In genomic region chr13:63558297-63558890, GRCm38 (mm10) we compare ENCODE assay signal across 9 mouse cellular contexts. TPM values are rescaled to one million over a fixed set of nuclear protein-coding genes. Genes with fewer than 3 reads are reported as not detected.
DNase-seq lines count a peak whose midpoint lies in the region; ATAC-seq lines count a peak whose summit lies in the region.
"Had no signal": no experiment of that assay in that cellular context is flagged by ENCODE, and none has a peak within 500 bp of the region (broad histone marks: within the 10 kb centered on the region; RNA-seq: fewer than 3 reads in every experiment).

No protein-coding gene starts in this region.

- 0 out of 2 replicates have a peak overlapping the region, but pooled peaks have one; percentile 20 for H3K4me2 ChIP-seq in heart, embryonic 11.5 days
- peak overlapping the region; percentile 36 for H3K4me2 ChIP-seq in neural tube, embryonic 11.5 days (ENCODE audit: low read depth)
- H3K4me2 ChIP-seq in liver, embryonic 11.5 days: 0 out of 2 replicates have a peak overlapping the region, but pooled peaks have one; percentile 18

- no peak overlapping the region for H3K9ac ChIP-seq in heart, embryonic 11.5 days (ENCODE audit: low read depth, low read length)
- no peak overlapping the region for H3K9ac ChIP-seq in neural tube, embryonic 11.5 days (ENCODE audit: low read length)
- no peak overlapping the region for H3K9ac ChIP-seq in liver, embryonic 11.5 days (ENCODE audit: low read depth, low read length)

- no peaks in the 10 kb centered on the region for H3K36me3 ChIP-seq in heart, embryonic 11.5 days (ENCODE audit: control insufficient read depth, insufficient read depth, low read length)
- no peaks in the 10 kb centered on the region; the same call in none of the 2 replicates for H3K36me3 ChIP-seq in neural tube, embryonic 11.5 days (ENCODE audit: control insufficient read depth, insufficient read depth, low read length)
- H3K36me3 ChIP-seq in liver, embryonic 11.5 days (ENCODE audit: control insufficient read depth, insufficient read depth, low read length): no peaks in the 10 kb centered on the region; the same call in 1 of the 2 replicates

- no peak for DNase-seq in heart, adult 8-10 months (ENCODE audit: low spot score)
- DNase-seq in neural tube, embryonic 11.5 days (ENCODE audit: low spot score): peak; percentile 57
- DNase-seq in neural tube, embryonic 10.5 days (ENCODE audit: extremely low spot score, low spot score): no peak
- DNase-seq in liver, embryonic 11.5 days (ENCODE audit: low spot score): peak; percentile 39
- DNase-seq in T-cell, adult 2 months (ENCODE audit: low spot score): no peak
- DNase-seq in cerebellum, postnatal 4 days (ENCODE audit: low spot score in 2 of 2): no peak
- no peak for DNase-seq in adrenal gland, adult 2 months

- H3K9me3 ChIP-seq in heart, embryonic 11.5 days (replicated peaks; ENCODE audit: control insufficient read depth, low read length): no peaks in the 10 kb centered on the region
- H3K9me3 ChIP-seq in neural tube, embryonic 11.5 days (ENCODE audit: control insufficient read depth, low read length): no peaks in the 10 kb centered on the region
- no peaks in the 10 kb centered on the region for H3K9me3 ChIP-seq in liver, embryonic 11.5 days (ENCODE audit: control insufficient read depth, low read length)

- H3K4me1 ChIP-seq in heart, embryonic 11.5 days (ENCODE audit: control insufficient read depth, insufficient read depth, low read length): peaks cover 61% of the 10 kb centered on the region
- peaks cover 80% of the 10 kb centered on the region for H3K4me1 ChIP-seq in neural tube, embryonic 11.5 days (ENCODE audit: control insufficient read depth, insufficient read depth, low read length)
- H3K4me1 ChIP-seq in liver, embryonic 11.5 days (replicated peaks; ENCODE audit: control insufficient read depth, insufficient read depth, low read length): peaks cover 57% of the 10 kb centered on the region

- no peak overlapping the region for H3K4me3 ChIP-seq in heart, embryonic 11.5 days (ENCODE audit: low read depth, low read length)
- peak overlapping the region; percentile 6; the same call in 1 of the 2 replicates for H3K4me3 ChIP-seq in neural tube, embryonic 11.5 days (ENCODE audit: low read depth, low read length)
- no peak overlapping the region for H3K4me3 ChIP-seq in liver, embryonic 11.5 days (ENCODE audit: low read depth, low read length)
- H3K4me3 ChIP-seq: erythroblast, embryonic 14.5 days had no signal

- ATAC-seq in heart, embryonic 11.5 days (replicated peaks; ENCODE audit: insufficient number of reproducible peaks, low FRiP score, low TSS enrichment): no peak
- no peak for ATAC-seq in neural tube, embryonic 11.5 days (ENCODE audit: insufficient read depth, low FRiP score, low TSS enrichment)
- no peak for ATAC-seq in liver, embryonic 11.5 days (replicated peaks; ENCODE audit: low FRiP score)

- WGBS in heart, embryonic 11.5 days (ENCODE audit: insufficient replicate concordance): 26% methylated on average over 8 of the region's 8 CpGs
- WGBS in neural tube, embryonic 11.5 days: 21% methylated on average over 8 of the region's 8 CpGs
- WGBS in liver, embryonic 11.5 days: 40% methylated on average over 8 of the region's 8 CpGs

- H3K27me3 ChIP-seq in heart, embryonic 11.5 days (ENCODE audit: control insufficient read depth, insufficient read depth, low read length): no peaks in the 10 kb centered on the region
- H3K27me3 ChIP-seq in neural tube, embryonic 11.5 days (ENCODE audit: control insufficient read depth, insufficient read depth, low read length): no peaks in the 10 kb centered on the region
- no peaks in the 10 kb centered on the region for H3K27me3 ChIP-seq in liver, embryonic 11.5 days (replicated peaks; ENCODE audit: control insufficient read depth, insufficient read depth, low read length)

- H3K27ac ChIP-seq in heart, embryonic 11.5 days (ENCODE audit: low read depth, low read length): 0 out of 2 replicates have a peak overlapping the region, but pooled peaks have one; percentile 16
- peak overlapping the region; percentile 11 for H3K27ac ChIP-seq in neural tube, embryonic 11.5 days (ENCODE audit: low read depth, low read length)
- H3K27ac ChIP-seq in liver, embryonic 11.5 days (ENCODE audit: low read depth, low read length): no peak overlapping the region

RNA-seq across cellular contexts. Expression of gene Ptch1, which starts 15.0 kb away (rescaled TPM):
- 7.4 and 11.8 TPM in 2 replicates for polyA plus RNA-seq in heart, embryonic 11.5 days (2014; fragmentation: Nextera tagmentation; extraction: Ambion mirVana)
- 10 to 100 TPM; 10.1 to 17.2 (median 13.6) TPM for total RNA-seq in heart, adult 8-10 months (2022)
- 22.8 and 24.2 TPM in 2 replicates for polyA plus RNA-seq in neural tube, embryonic 11.5 days (2014; fragmentation: Nextera tagmentation; extraction: Ambion mirVana)
- polyA plus RNA-seq in liver, embryonic 11.5 days (2014; fragmentation: Nextera tagmentation; extraction: Ambion mirVana): 14.0 and 15.0 TPM in 2 replicates
- total RNA-seq in adrenal gland, adult 2 months (2021): 10 to 100 TPM; 30.8 to 57.5 TPM
- polyA plus RNA-seq in adrenal gland, adult 2 months (2012; rRNA removed): 46.7 and 50.1 TPM in 2 replicates

Comparison
In these comparisons a context has a peak if more than half of its experiments do, and no peak if none do; other contexts are left out.
1. DNase-seq: peak in neural tube, embryonic 11.5 days (single experiment) and liver, embryonic 11.5 days (single experiment); none in heart, adult 8-10 months (single experiment), neural tube, embryonic 10.5 days (single experiment), T-cell, adult 2 months (single experiment), cerebellum, postnatal 4 days (0 of 2) and adrenal gland, adult 2 months (single experiment).
2. Peak in every context shown above with its lines, with median percentiles within 50 percentile points of each other: H3K4me2 ChIP-seq.